Mouse (Mus musculus) lung, postnatal 14 days (tissue): ENCODE measurements around the gene Dcaf8.
A peak's percentile ranks its signal among the peaks of the same experiment; 100 is the strongest.

Experiments used
- DNase-seq: peaks from one replicate; pipeline ENCODE4 v3.0.0; 2021

Dcaf8 gene

GRCm38 (mm10) chr1:172147835-172148278 is at the start of gene Dcaf8:
TSS of gene Dcaf8 (plus strand) at chr1:172148084.
- peak; percentile 97 for DNase-seq

GRCm38 (mm10) chr1:172099325-172100033 is 48.4 kb upstream of the Dcaf8 start:
- DNase-seq, result no peak

DNA sequence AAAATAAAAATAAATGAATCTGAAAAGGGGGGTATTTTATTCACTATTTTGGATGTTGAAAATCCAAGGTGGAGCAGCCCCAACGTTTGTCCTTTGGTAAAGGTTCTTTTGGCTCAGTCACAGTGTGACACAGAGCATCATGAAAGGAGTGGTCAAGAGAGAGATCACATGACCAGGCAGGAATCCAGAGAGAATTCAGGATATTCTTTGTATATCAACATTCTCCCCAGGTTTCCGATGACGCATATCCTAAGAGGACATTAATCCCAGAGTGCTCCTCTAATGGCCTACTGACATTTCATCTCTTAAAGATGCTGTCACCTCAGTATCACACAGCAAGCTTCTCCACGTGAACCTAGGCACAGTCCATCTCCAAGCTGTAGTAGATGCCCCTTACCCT is 44.3 kb upstream of the Dcaf8 start:
- no peak for DNase-seq

GRCm38 (mm10) chr1:172105101-172105500 is 42.8 kb upstream of the Dcaf8 start:
- DNase-seq, result no peak

DNA sequence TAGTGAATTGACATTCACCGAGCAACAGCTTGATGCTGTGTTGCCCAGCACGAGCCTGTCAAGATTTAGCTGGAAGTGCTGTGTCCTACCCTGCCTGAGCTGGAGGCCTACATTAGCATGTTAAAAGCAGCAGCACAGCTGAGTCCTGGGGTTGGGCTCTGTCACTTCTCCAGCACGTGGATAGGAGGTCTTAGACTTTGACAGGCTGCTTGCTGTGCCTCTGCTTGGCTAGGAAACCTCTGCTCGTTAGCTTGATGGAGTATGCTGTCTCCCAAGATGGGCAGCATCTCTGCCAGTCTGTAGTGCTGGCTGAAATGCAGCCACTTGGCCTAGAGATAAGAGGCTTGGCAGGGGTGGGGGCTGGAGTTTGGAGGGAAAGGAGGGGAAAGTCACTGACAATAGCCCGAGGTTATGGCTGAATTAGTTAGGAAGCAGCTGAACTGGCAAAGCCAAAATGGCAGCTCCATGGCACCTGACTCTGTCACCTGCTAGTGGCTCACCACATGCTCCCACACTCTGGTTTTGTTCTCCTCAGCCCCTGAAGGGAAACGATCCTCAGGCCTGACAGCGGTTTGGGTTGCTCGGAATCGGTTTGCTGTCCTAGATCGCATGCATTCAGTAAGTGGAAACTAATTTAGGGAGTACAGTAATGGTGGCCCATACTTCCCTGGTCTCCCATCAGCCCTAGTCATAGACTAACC is 40.0 kb upstream of the Dcaf8 start:
- no peak for DNase-seq

GRCm38 (mm10) chr1:172116948-172117347 is 30.9 kb upstream of the Dcaf8 start:
- DNase-seq, result no peak

- no peak for DNase-seq
Observed at GRCm38 (mm10) chr1:172119100-172119499, 28.8 kb upstream of the Dcaf8 start.

DNA sequence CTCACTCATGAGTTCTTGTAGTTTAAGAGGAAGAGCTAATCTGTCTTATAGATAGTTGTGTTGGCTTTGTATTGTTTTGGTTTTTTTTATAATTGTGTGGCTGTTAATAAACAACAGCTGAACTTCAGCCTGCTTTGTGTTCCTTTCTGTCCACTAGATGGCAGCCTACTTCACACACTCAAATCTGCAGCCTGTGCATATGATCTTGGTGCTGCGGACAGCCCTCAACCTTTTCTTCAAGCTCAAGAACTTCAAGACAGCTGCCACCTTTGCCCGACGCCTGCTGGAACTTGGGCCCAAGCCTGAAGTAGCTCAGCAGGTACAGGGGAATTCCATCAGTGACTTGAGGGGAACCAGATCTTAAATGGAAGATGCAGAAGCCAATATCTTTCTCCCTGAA is 28.2 kb upstream of the Dcaf8 start:
- DNase-seq, result peak; percentile 40

DNA sequence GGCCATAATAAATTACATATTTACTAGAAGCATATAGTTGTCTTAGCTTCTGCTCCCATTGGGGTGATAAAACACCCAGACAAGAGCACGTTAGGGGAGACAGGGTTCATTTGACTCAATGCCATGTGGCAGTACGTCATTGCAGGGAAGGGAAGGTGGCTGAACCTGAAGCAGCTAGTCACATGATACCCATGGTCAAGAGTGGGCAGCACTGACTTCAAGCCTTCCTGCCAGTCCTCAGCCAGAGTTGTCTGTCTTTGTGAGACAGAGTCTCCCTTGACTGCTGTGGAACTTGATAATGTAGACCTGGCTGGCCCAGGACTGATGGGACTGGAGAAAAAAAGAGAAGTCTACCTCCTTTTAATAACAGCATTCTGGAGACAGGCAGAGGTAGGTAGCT is 25.2 kb upstream of the Dcaf8 start:
- no peak for DNase-seq

DNA sequence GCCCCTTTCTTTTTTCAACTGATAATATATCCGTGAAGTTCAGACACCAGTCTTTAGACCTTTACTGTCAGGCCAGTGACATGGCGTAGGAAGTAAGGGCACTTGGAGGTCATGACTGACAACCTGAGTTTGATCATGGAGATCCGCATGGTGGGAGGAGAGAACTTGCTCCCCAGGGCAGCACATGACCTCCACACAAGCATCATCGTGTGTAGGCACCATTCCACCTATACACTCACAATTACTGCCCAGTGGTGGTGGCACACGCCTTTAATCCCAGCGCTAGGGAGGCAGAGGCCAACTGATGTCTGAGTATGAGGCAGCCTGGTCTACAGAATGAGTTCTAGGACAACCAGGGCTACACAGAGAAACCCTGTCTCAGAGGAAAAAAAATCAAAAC is 23.3 kb upstream of the Dcaf8 start:
- DNase-seq, result no peak

- peak; percentile 76 for DNase-seq
Observed at GRCm38 (mm10) chr1:172126376-172127347, 21.2 kb upstream of the Dcaf8 start, which contains the start of gene Pex19. TSS of gene Pex19 (plus strand) at chr1:172126755.

DNA sequence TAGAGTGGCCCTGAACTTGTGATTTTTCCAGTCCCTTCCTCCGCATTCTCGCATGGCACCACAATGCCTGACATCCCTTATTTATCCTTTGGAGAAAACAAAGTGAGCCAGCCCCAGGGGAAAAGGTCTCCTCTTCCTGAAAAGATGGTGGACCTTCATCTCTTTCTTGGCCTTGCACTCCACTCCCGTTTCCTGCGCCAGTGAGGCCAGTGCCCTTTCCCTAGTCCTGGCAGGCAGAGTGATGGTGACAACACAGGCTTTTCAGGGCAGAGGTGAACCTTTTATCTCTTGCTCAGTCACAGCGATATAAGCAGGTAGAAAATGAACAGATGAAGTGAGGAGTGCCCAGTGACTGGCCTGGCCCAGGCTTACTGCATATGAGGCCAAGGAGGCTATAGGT is 20.4 kb upstream of the Dcaf8 start:
- DNase-seq, result no peak

GRCm38 (mm10) chr1:172128563-172128962 is 19.3 kb upstream of the Dcaf8 start:
- DNase-seq, result no peak

DNA sequence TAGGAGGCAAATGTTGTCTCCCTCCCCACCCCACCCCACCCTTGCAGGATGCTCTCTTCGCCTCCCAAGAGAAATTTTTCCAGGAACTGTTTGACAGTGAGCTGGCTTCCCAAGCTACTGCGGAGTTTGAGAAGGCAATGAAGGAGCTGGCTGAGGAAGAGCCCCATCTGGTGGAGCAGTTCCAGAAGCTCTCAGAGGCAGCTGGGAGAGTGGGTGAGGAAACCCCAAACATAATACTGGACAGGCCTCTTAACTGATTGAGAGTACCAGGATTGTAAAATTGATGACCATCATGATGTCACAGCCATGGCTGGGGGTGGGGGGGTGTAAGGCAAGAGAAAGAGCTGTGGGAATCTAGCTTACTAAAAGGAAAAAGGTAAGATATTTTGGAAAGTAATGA is 18.8 kb upstream of the Dcaf8 start:
- peak; percentile 15 for DNase-seq

GRCm38 (mm10) chr1:172129780-172130179 is 18.1 kb upstream of the Dcaf8 start:
- no peak for DNase-seq

GRCm38 (mm10) chr1:172132319-172132718 is 15.6 kb upstream of the Dcaf8 start:
- no peak for DNase-seq

GRCm38 (mm10) chr1:172133535-172133934 is 14.3 kb upstream of the Dcaf8 start:
- no peak for DNase-seq

DNA sequence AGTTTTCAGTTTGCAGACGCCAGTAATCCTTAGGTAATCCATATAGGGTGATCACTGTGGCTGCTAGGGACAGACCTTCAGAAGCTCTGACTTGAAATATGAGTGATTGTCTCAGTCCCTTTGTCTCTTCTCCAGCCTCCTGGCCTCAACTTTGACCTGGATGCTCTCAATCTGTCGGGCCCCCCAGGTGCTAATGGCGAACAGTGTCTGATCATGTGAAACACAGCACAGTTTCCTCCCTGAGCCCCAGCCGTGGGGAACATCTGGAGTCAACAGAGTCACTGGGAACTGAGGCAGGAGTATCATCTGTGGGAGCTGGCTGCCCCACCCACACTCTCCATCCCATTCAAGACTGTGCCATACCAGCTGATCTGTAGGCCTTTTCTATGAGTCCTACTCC is 13.8 kb upstream of the Dcaf8 start:
- no peak for DNase-seq

- DNase-seq, result no peak
Observed at GRCm38 (mm10) chr1:172140160-172140559, 7.7 kb upstream of the Dcaf8 start.

GRCm38 (mm10) chr1:172140825-172141224 is 7.1 kb upstream of the Dcaf8 start:
- DNase-seq, result no peak

- DNase-seq, result no peak
Observed at GRCm38 (mm10) chr1:172141529-172141928, 6.4 kb upstream of the Dcaf8 start.

GRCm38 (mm10) chr1:172143570-172143969 is 4.3 kb upstream of the Dcaf8 start:
- peak; percentile 70 for DNase-seq

- peak; percentile 44 for DNase-seq
Observed at GRCm38 (mm10) chr1:172148279-172148954, 533 bp downstream of the Dcaf8 start.
